Mouse (Mus musculus) B cell, adult 2 months (primary cell): Measurements from ENCODE around the gene Prb1.
"Not testable (repeated sequence)": the region's sequence is repeated elsewhere in the genome, so short reads cannot be mapped to it uniquely, and the experiment has no call there.

ENCODE experiments used
- DNase-seq, 2 experiments: peaks; one replicate each; pipeline ENCODE4 v3.0.0; 2022

Gene Prb1

DNA sequence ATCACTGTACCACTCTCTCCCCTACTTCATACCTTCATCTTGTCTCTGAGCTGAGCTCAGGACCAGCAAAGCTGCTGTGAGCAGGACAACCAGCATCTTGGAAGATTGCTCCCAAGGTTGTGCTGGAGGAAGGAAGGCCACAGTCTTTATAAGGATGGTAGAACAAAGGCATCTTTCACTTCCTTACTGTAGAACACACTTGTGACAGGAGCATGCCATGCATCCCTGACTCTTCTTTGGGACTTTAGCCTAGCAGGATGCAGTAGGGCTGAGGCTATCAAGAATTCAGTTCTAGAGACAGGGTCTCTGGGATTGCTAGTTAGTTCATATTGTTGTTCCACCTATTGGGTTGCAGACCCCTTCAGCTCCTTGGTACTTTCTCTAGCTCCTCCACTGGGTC is at the start of gene Prb1:
Prb1 (minus strand) TSS at position 101 of the 400 bp plus-strand sequence.
- DNase-seq, result not testable (repeated sequence)
